Mouse (Mus musculus) ES-CJ7 (cell line): ENCODE measurements at regions not wholly inside any gene's neighbourhood (a gene's known extent, or its start where the extent isn't known, plus 50 kb on each side); places are given as distances from the start of the nearest gene placed in this dataset.
A peak's percentile ranks its signal among the peaks of the same experiment; 100 is the strongest.

ENCODE experiments used
- DNase-seq: peaks from one replicate; pipeline ENCODE4 v3.0.0; 2011; ENCODE audit warnings: low read depth, low spot score

DNA sequence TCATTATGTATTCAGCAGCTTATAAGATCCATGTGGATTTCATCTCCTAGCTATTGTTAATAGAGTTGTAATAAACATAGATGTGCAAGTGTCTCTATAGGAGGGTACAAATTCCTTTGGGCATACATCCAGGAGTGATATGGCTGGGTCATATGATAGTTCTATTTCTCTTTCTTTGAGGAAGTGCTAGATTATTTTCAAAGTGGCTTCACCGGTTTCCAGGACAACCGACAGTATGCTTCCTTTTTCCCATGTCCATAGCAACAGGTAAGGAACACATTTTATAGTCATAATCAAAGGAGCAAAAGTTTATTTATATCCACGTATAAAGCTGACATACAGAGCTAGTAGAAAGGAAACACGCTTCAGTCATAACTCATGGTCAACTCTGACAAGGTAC, 710.2 kb upstream of the Tenm4 start:
- DNase-seq: no peak

DNA sequence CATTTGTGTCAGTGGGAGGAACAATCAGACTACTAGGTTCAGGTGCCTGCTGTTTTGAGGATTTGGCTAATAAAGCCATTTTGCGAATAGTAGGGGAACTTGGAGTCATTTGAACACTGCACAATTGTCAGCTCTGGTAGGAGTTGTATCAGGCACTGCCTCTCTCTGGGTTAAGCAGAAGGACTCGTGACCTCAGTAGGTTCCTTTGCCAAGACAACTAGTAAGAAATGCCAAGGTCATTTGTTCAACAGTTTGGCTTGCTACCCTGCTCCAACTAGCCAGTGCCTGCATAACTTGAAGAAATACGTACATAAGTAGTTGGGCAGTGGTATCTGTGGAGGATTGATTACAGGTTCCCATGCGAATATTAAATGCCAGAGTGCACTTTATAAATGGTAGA, 705.5 kb upstream of the Tenm4 start:
- DNase-seq: no peak

DNA sequence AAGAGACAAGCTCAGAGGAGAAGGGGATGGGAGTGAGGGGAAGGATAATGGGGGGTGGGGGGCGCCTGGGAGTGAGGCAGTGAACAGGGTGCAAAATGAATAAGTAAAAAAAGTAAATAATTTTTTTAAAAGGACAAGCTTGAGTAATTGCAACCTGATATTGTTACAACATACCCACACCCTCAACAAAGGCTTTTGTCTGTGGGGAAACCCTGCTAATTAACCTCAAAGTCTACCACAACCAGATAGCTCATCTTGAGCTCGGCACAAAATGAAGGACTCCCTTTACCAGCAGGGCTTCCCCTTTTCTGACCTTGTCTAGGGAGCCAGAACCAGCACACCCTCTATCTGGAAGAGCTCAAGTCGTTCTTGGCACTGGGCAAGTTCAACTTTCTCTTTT, 704.0 kb upstream of the Tenm4 start:
- DNase-seq: no peak

DNA sequence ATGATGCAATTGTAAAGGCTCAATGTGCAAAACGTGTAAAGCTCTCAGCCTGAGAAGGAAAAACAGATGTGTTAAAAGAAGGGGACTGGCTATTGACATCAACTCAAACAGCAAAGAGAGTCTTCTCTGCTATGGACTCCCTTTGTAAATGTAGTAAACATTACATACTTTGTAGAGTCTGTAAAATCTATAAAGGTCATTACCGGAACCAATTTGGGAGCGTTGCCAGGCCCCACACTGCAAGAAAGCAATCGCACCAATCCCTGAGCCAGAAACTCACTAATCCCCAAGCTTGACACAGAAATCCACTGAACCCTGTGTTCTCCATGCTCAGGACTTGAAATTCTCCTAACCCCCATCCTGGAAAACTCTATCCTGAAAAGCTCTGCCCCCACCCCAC, 697.2 kb upstream of the Tenm4 start:
- DNase-seq: no peak

DNA sequence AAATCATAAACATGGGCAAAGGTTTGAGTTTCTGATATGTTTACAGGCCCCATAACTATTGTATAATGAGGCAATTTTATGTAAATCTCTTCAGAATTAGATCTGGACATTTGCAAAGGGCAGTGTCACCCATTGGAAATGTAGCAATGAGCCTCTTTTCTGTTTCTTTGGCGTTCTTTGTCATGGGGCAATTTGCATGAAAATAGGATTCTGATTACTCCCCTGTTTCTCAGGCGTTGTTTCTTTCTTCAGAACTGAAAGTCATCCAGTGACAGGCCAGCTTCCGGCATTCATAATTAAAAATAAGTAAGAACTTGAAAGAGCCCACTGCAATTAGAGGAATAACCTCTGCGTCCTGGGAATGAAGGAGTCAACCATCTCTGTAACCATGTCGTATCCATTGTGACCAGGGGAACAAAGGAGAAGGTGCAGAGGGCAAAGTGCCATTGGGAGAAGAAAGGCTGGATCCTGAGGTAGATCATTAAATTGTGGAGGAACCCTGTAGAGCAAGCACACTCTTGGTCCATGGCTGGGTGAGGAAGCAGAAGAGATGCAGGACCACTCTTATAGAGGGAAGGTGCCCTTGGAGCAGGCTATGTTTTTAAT, 690.8 kb upstream of the Tenm4 start:
- DNase-seq: peak; percentile 92

DNA sequence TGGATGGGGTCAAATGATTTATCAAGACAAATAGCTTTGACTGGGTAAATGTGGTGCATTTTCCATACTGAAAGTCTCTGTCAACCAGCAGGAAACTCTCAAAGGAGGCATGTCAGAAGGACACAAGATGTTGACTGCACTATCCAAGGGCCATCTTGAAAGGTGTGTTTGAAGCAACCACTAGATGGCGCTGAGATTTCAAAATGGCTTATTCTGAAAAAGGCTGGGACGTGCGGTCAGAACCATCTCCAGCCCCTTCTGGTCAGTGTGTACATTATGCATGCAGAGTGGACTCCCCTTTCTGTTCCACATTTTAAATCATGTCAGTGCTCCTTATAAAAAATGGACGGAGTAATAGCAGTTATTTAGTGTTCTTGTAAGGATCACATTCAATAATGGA, 681.4 kb upstream of the Tenm4 start:
- DNase-seq: peak; percentile 76

DNA sequence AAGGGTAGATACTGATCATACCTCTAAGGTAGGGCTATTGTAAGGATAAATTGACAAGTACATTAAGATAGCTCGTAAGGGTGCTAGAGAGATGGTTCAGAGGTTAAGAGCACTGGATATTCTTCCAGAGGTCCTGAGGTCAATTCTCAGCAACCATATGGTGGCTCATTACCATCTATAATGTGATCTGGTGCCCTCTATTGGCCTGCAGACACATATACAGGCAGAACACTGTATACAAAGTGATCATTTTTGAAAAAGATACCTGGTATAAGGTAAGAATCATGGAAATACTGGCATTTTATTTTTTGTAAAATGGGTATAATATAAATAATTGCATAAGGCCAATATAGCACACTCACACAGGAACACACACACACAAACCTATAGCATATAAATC, 676.3 kb upstream of the Tenm4 start:
- DNase-seq: peak; percentile 14

DNA sequence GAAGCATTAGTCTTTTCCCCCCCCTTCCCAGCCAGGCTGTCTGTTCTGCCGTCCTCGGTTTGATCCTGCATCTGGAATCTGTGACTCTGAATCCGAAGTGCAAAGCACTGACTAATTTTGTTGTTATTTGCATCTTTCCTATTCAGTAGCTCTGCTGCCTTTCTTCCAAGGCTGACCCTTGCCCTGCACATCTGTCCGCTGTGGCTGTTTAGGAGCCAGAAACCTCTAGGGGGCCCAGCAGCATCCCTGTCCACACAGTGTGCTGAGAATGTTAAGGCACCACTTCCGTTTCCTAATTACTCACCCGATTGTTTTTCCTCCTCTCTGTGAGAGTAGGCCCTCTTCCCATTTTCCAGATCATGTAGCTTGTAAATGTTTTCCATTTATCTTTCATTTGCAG, 668.1 kb upstream of the Tenm4 start:
- DNase-seq: no peak

DNA sequence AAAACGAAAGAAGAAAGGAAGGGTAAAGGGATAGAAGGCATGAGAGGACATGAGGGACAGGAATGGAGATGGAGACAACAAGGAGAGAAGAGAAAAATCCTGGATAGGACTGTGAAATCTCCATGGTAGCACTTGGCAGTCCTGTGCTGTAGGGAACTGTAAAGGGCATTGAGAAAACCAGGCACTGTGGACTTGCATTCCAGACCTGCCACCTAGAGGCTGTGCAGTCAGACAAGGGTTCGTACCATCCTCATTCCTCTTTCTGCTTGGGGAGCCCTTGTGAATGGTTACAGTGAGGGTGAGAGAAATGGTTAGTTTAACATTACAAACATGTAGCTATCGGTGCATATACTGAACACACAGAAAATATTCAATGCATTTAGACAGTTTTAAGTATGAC, 623.8 kb upstream of the Tenm4 start:
- peak; percentile 5 for DNase-seq

DNA sequence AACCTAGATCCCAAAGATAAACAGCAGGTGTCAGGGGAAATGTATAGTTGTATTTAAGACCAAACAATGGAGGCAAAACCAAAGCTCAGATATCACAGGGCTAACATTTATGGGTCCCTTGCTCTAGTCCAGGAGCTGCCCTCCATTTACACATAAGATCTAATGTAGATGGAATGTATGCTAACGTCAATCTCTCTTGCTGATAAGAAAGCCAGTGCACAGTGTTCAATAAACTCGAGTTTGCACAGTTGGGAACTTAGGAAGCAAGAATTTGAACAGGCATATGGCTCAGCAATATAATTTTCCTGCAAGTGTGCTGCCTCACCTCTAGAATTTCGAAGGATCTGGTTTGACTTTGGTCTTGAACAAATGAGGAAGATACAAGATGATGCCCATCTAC, 620.9 kb upstream of the Tenm4 start:
- no peak for DNase-seq

DNA sequence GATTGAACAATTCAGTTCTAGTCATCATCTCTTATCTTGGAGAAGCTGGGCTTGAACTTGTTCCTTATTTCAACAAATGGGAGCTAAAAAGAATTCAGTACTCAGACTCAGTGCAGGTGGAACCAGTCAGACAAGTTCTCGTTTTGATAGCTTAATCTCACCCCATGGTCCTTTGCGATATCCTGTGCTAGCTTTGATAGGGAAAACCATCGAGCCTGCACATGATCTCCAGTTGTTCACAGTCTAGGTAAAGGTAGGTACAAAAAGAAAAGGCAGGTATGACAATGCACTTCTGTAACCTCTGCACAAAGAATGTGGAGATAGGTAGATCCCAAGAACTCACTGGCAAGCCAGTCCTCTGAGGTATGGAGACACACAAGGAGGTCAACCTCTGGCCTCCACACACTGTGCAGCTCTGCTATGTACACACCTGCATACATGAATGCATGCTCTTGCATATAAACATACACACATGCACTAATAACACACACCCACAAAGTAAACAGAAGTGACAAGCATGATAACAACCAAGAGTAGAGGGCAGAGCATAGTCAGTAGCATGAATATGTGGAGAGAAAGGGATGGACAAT, 619.2 kb upstream of the Tenm4 start:
- DNase-seq: no peak

DNA sequence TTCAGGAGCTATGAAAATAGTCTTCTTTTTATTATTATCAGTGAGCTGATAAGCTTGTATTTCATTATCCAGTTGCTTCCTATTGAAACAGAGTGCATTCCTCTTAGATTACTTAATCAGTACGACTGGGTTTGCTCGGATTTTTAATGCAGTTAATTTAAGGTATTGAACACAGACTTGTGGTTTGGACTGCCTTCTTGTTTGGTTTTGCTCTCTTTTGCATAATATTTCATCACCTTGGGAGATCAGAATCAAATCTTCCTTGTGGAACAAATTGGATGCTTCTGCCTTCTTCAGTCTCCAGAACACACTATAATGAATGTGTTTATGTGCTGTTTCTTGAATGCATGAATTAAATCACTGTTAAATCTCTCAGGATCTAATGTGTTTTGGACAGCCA, 612.5 kb upstream of the Tenm4 start:
- no peak for DNase-seq

DNA sequence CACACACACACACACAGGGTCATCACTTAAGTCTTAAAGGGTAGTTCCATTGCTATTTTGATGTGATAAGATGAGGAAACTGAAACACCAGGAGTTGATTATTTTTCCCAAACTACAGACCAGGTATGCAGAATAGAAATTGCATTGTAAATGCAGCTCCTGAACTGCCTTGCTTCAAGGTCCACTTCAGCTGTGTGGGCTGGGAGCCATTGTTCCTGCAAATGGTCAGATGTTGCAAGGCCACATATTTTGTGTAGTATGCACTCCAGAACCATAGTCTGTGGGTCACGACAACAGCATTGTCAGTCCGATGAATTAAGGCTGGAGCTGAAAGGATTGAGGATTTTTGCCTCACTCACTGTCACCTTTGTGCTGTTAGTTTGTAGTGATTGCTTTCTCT, 592.4 kb upstream of the Tenm4 start:
- DNase-seq: no peak

DNA sequence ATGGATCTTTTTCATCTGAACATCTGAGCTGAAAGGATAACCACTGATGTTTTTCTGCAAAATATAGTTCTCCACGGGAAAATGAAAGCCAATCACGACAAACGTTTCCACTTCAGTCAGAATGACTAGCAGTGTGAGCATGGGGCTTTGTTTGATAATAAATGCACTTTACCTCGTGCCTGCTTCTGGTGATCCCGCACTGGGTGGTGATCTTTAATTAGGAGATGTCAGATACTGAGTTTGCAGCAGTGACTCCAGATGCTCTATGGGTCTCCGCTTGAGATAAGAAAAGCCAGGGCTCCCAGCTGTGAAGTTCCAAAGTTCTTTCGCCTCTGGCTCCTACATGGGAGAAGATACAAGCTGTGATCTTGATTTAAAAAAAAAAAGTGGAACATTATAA, 589.7 kb upstream of the Tenm4 start:
- no peak for DNase-seq

DNA sequence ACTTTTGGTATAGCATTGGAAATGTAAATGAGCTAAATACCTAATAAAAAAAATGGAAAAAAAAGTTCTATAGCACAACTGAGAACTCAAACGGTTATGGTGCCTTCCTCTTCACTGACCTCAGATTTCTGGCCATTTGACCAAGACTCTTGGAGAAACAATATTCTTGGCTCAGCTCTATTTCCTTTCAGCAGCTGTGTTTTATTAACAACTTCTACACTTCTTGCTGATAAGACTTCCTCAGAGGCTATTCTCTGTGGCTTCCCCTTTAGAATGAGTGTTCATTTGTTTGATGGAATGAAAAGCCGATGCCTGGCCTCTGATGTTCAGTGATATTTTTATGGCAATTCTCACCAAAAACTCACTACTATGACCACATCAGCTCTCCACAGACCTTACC, 572.7 kb upstream of the Tenm4 start:
- no peak for DNase-seq

DNA sequence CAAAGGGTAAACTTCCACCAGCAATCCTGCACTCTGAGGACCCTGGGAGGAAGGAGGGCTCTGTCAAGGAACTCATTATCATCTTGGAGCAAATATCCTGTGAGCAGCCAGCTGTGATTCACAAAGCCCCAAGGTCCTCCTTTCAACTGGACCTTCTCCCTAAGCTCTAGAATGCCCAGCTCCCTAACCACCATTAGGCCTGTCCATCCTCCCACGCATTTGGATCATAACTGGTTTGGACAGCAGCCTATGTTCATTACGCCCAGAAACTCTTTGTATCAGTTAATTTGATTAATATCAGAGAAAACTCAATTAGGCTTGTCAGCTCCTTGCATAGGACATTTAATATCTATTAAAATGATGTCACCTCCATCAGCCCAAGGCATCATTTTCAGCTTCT, 557.3 kb upstream of the Tenm4 start:
- DNase-seq: no peak

DNA sequence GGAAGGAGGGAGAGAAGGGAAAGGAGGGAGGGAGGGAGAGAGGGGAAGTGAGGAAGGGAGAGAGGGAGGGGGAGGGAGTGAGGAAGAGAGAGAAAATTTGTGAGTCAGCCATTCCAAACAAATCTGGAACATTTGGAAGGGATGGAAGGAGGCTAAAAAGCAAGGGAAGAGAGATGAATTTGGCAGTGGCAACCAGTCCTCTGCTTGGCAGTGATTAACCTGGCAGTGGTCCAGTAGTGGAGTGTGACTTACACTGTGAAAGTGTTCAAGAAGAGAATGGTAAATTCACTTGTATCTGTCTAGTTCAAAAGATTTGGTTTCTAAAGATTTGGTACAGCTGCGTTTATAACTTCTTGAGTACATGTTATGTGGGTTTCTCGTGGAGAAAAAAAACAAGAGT, 553.7 kb upstream of the Tenm4 start:
- DNase-seq: no peak

DNA sequence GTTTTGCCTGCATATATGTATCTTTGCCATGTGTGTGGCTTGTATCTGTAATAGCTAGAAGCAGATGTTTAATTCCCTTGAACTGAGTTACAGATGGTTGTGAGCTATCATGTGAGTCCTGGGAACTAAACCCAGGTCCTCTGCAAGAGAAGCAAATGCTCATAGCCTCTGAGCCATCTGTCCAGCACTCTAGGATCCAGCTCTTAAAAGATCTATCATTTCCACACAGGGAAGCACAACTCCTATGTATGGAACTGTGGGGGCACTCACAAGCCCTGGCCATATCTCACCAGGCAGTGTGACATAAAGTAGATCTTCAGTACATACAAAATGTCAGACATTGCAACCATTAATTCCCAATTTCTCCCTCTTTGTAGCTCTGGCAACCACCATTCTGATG, 552.9 kb upstream of the Tenm4 start:
- no peak for DNase-seq

DNA sequence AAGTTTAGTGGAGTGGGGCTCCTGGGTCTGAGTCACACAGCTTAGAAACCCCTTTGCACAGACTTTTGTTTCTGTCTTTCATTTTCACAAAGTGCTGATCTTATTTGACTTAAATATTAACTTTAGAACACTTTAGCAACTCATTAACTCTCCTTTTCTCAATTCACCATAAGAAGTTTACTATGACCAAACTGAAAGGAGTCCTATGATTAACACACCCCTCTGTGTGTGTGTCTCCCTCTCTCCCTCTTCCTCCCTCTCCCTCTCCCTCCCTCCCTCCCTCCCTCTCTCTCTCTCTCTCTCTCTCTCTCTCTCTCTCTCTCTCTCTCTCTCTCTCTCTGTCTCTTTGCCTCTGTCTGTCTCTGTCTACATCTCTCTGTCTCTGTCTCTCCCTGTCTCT, 551.0 kb upstream of the Tenm4 start:
- DNase-seq: no peak

DNA sequence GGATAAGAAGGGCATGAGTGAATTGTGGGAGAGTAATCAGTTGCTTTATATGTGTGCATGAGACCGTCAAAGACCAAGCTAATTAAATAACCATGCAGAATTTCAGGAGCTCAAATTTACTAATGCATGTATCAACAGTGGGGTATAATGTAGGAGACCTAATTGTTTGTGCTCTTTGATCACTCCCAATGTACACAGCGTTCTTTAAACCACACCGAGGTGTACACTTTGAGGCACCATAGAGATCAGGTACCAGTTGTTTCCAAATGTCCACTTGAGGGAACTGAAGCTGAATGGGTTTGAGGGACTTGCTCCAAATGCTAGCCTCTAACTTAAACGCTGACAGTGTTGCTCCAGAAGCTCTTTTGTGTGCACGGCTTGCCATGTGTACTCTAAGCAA, 530.4 kb upstream of the Tenm4 start:
- DNase-seq: no peak

DNA sequence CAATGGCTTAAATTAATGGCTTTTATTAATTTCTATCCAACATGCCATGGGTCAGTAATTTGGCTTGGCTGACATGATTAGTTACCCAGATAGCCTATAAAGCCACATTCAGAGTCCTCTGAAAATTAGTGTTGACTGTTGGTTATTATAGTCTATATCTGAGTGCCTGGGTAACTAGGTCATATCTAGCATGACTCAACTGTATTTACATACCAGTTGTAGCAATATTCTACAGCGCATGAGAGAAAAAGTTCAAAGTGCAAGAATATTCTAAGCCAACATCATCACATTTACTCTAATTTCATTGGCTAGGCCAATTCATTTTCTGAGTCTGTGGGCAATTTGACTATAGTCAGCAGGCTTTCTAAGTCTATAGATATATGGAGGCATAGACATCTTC, 496.7 kb upstream of the Tenm4 start:
- no peak for DNase-seq

DNA sequence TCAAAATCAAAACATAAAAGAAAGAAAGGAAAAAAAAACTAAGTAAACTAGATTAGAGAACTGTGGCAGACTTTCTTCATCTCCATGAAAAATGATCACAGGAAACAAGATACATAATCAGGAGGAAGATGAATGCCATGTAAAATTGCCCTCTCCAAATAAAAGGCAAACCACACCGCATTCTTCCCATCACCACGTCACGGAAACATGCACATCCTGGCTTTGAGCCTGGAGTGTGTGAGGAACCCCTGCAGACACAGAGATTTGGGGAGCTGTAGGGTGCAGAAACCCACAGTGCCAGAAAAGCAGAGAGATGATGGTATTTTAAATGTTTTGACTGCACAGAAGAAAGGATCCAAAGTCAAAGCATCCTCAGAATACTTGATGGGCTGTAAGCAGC, 488.5 kb upstream of the Tenm4 start:
- no peak for DNase-seq

DNA sequence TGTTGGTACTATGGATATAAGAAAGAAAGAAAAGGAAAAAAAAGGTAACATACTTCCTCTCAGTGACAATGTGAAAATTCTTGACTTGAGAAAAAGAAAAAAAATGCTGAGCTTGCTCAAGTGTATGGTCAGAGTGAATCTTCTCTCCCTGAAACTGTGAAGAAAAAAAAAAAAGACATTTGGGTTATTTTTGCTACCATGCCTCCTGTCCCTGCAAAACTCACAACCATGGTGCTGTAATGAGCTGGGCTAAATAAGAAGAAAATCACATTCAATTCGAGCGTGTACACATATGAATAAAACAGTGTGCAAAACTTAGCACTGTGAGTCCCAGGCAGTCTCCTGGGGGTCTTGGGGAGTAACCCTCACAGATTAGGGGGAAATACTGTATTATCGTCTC, 483.3 kb upstream of the Tenm4 start:
- DNase-seq: no peak
